Mouse (Mus musculus): ENCODE results near the gene Gse1. TPM values are rescaled to one million over a fixed set of nuclear protein-coding genes. Genes with fewer than 3 reads are reported as not detected.
A peak's percentile ranks its signal among the peaks of the same experiment; 100 is the strongest.

Gene Gse1
- 27.5 and 30.2 TPM in 2 replicates for polyA plus RNA-seq (2012; rRNA removed)

DNA sequence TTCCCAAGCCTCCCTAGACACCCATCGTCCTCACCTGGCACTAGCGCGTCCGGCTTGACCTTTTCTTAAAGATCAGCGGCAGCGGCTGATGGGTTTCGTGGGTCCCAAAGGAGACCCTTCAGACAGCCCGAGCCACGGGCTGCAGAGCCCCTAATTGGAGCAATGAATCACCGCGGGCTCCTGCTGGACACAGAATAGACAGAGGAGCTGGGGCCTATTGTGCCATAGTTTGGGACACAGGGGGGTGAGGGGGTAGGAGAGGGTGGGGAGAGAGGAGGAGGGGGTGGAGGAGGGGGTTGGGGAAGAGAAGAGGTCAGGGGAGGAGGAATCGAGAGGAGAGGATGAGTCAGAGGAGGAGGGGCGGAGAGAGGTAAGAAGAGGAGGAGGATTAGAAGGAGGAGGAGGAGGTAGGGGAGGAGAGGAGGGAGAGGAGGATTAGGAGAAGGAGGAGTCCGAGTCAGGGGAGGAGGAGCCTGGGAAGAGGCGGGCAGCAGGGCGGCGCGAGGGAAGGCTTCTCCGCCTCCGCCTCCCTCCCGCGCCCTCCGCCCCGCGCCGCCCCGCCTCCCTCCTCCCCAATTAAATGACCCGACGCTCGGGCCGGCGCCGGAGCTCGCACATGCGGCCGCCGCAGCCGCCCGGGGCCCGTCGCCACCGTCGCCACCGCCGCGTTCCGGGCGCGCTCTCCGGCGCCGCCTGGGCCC, at the start of gene Gse1:
Gse1 (plus strand) TSS at position 566 of the 701 bp plus-strand sequence.
- peak; percentile 54 for DNase-seq (ENCODE audit: low spot score)

DNA sequence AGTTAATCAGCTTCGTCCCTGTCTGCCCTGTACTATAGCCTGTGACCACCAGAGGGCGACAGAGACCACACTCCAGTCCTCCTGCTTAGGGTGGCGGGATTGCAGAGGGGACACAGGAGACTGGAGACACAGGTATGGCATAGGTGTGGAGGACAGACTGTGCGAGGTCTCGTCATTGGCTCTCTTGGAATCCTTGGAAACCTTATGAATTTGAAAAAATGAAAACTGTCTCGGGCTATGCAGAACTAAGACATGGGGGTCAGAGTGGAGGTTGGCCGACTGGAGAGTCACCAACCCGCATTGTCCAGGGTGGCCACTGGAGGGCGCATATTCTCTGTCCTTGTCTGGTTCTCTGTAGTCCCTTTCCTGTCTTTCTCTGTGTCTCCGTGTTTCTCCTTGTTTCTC, 49.2 kb upstream of the Gse1 start:
- DNase-seq (ENCODE audit: low spot score), result peak; percentile 90

DNA sequence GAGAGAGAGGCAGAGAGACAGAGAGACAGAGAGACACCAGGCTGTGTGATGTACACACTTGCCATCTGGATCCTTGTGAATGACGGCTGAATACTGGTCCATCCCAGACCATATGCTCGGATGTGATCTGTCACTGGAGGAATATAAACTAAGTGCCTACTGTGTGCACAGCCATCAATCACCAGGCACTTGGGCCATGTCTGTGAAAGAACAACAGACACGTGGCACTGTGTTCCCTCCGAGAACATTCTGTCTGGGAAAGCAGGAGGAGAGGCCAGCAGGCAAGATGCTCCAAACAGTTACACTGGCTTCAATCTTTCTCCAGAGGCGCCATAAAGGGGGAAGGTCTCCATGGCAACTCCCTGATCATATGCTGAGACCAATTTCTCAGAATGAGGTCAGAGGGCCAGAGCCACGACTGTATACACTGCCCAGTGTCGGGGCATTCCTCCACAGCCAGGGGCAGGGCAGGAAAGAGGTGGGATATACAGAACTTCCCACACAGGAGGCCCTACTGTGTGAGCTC, 47.7 kb upstream of the Gse1 start:
- DNase-seq (ENCODE audit: low spot score), result no peak

DNA sequence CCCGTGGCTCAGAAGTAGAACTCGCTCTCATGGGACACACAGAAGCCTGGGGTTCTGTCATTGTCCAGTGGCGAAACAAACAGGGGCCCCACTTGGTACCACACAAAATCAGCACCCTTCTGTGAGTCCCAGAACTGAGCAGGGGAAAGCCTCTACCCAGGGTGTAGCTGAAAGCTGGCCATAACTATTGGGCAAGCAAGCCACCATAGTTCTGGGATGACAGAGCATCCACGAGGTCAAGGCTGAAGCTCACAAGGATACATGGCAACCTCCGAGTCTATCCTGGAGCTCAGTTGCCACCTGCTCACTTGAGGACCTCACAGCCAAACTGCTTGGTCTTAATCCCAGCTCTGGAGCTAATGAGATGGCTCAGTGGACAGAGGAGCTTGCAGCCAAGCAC, 47.0 kb upstream of the Gse1 start:
- no peak for DNase-seq (ENCODE audit: low spot score)

DNA sequence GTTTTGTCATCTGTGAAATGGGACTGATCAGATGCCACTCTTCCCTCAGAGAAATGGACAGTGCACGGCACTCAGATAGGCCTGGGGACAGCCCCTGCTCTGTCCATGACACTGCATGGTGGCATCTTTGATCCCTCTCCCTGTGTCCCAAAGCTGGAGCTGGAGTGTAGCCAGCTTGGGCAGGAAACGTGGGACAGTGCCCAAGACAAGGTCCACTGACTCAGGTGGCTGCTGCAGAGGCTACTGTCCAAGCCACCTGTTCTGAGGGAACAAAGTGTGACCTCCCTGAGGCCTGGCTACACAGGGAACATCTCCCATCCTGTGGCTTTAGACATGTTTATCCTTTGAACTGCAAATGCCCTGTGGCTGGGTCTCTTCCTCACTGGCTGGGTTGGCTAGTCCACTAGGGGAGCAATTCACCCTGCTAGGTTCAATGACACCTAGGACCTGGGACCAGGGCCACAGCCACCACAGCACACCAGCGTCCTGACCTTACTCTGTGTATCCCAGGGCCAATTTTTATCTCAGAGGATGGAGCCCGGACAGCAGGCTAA, 46.3 kb upstream of the Gse1 start:
- DNase-seq (ENCODE audit: low spot score), result no peak

DNA sequence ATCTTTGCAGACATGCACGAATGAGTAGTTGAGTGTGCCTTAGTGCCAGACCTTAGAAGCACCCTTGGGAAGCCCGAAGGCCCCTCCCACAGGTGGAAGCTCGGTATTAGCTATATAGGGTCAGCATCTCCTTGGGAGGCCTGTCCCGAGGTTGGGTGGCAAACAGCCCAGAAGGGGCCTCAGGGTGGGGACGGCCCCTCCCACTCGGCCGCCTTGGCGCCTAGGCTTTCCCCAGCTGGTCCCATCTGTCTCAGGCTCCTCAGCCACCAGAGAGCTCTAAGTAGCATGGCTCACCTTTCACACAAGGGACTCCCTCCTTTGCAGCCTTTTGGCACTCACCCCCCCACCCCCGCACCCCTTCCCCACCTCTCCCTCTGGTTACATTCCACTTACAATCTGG, 43.9 kb upstream of the Gse1 start:
- no peak for DNase-seq (ENCODE audit: low spot score)

DNA sequence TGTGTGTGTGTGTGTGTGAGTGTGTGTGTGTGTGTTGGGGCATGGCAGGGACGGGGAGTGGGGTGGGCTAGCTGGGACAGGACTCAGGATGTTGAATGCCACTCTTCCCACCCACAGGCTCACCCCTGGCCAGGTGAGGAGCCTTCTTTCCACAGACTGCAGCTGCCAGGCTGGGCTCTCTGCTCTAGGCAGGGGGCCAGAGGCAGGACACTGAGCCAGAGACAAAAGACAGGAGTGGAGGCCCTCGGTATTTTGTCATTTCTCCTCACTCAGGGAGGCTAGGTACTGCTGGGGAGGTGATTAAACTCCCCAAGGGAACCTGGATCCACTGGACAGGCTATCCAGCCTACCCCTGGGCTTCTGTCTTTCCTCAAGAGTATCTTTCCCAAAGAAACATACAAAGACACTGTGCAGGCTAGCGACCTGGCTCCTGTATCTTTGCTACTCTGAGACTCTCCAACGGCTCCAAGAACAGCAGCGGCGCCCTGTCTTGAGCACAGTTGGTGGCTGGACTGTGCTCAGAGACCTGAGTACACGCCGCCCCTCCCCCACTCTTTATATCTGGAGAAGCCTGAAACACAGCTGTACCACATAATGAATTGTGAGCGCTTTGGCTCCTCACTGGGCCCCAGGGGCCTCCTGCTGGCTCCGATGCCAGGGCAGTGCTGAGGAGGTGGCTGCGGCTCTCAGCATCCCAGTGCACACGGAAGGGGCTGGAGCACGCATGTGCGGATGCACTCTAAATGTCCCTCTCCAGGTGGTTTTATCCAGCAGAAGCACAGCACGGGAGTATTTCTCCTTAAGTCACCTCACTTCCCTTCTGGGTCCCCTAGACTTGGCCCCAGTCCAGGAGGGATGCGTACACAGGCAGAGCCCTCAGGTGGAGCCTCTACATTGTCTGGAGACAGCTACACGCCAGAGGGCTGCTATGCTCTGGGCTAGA, 43.1 kb upstream of the Gse1 start:
- no peak for DNase-seq (ENCODE audit: low spot score)

DNA sequence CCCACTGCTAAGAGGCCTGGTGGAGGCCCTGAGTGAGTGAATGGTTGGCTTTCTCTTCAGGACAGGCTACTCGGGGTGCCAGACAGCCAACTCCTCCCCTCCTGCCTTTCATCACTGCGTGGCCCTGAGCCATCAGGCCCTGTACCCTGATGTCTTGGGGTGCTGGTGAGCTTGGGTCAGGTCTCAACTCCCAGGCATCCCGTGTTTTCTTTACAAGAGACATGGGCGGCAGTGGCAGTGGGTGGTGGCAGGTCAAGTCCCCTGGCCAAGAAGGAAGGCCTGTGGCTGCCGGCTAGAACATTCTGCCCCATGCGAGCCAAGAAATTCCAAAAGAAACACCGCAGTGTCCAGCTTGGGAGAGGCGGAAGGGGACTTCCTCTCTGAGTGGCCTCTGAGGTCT, 41.8 kb upstream of the Gse1 start:
- no peak for DNase-seq (ENCODE audit: low spot score)

DNA sequence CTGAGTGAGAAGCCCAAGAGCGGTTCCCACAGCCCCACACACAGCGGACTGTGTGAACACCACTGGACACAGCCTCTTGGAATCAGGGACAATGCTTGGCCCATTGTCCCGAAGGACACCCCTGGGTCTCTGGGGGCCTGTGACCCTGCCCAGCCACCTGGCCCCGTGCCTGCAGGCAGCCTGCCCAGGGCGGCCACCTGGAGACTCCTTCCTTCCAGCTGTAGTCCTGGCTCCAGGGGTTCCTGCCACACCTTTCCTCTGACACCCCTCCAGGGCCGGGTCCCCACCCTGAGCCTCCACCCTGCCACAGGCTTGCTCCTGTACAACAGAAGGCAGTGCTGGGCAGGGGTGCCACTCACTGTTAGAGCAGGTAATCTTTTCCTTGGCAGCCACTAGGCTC, 39.7 kb upstream of the Gse1 start:
- DNase-seq (ENCODE audit: low spot score), result no peak

DNA sequence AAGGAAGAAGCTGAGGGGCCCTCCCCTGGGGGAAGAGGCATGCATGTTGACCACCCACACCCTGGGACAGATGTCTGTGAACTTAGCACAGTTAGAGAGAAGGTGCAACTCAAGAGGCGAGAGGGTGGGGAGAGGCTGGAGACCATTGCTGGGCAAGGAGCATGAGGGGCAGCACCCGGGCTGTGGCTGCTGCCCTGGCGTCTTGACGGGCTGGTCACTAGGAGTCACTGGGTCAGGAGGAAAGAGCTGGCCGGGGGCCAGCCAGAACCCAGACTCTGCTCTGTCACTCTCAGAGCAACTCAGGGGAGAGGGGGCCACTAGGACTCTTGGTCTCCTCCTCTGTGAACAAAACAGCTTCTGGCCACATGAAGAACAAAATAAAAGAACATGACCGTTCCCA, 38.8 kb upstream of the Gse1 start:
- DNase-seq (ENCODE audit: low spot score), result no peak

DNA sequence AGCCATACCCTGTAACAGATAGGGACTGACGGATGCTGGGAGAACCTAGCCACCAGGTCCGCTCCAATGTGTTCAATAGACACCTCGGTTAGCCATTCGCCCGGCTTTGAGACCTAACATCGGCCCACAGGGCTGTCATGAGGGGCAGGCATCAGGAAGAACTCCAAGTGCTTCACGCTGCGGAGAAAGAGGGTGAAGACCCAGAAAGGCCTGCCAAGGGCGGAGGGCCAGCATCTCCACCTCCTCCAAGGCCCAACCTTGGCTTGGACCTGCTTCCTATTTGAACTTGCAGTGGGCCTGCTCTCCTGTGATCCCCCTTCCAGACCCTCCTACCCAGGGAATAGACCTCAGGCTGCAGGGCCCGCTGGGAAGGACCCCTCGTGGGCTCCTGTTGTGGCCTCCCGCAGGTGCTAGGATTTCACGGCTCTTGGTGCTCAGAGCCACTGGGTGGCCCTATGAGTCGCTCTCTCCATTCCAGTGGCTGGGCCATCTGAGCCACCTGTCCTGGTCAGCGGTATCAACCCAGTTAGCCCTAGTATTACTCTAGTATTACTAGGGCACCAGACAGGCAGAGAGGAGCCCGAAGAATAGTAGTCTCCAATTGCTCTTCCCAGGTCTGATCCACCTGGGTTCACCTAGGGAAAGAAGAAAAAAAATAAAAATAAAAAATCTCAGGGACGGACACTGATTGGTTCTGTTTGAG, 38.0 kb upstream of the Gse1 start:
- DNase-seq (ENCODE audit: low spot score), result no peak

DNA sequence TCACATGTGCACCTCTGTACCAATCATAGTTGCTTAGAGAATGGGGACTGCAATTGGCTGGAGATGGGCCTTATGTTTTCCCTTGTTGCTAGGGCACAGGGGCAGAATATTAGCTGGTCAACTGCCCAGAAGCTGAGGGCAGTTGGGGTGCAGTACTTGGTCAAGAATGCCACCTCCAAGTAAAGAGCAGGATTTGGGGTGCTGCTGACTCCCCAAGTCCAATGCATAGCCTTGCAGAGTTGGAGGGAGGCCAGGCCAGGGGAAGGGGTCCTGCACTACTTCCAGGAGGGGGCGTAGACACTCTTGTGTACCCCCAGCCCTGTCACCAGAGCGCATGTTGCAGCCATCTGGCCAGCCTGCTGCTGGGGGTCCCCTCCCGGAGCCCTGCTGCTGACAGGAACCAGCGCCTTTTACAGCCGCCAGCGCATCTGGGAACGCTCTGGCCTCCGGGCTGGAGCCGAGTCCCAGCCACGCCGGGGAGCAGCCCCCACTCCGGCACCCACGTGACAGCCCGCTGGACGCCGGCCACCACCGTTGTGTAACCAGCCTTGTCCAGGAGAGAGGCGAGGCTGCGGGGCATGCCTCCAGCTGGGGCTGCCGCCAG, 37.3 kb upstream of the Gse1 start:
- peak; percentile 81 for DNase-seq (ENCODE audit: low spot score)

DNA sequence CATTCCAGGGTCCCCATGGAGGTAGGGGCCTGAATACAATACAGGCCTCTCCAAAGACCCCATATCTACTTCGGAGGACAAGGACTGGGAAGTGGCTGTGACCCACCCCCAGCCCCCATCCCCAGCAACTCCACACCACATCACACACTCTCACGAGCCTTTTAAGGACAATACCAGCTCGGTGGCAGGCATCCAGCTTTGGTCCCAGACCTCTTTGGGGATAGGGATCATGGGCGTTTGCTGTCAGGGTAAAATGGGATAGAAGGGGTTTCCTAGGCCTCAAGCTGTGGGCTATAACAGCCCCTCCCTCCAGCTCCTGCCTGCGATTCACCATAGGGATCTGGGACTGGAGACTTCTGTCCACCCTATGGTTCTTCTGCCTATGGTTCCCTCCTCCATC, 36.6 kb upstream of the Gse1 start:
- DNase-seq (ENCODE audit: low spot score), result no peak

DNA sequence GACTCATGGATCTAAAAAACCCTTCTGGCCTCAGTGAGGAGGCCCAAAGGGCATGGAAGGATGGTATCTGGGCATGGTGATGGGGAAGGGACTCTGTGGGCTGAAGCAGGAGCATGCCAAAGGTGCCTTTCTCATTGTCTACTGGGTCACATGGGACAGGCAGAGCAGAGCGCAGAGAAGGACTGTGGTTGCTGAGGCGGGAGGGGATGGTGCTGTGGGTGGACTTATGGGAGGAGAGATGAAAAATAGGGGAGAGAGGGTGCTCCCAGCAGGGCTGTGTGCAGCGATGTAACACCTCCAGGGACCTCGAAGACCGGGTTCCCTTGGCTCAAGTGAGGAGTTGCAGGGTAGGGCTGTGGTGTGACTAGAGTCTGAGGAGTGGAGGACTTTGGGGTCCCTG, 36.1 kb upstream of the Gse1 start:
- DNase-seq (ENCODE audit: low spot score), result no peak

DNA sequence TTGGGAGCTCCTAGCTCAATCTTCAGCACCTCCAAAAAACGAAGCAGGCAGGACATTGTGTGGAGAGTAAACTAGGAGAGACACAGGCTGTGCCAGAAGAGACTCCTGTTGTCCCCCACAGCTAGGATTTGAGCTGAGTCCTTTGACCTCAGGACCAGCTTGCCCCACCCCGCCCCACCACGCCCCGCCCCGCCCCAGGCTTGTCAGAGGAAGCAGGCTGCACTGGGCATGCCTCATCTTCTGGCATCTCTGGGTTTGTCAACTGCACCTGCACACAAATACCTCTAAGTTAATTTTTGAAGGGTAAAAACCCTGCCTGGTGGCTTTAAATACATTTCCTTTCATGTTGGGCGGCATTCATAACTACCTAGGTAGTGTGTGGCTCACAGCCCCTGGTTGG, 26.9 kb upstream of the Gse1 start:
- DNase-seq (ENCODE audit: low spot score), result no peak

DNA sequence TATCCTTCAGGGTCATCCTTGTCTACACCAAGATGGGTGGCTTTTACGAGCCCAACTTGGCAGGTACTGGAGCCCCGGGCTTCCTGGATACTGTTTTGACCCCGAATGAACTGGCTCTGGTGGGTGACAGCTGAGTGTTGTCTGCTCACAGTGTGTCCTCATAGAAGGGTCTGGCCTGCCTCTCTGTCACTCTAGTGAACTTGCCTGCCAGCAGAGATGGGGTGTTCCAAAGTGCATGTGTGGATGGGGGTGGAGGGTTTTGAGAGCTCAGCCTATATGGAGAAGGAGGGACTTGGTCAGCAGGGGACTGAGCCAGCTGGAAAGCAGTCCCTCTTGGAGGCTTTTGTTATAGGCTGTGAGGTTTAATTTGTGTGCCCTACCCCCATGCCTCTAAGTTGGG, 25.7 kb upstream of the Gse1 start:
- no peak for DNase-seq (ENCODE audit: low spot score)

DNA sequence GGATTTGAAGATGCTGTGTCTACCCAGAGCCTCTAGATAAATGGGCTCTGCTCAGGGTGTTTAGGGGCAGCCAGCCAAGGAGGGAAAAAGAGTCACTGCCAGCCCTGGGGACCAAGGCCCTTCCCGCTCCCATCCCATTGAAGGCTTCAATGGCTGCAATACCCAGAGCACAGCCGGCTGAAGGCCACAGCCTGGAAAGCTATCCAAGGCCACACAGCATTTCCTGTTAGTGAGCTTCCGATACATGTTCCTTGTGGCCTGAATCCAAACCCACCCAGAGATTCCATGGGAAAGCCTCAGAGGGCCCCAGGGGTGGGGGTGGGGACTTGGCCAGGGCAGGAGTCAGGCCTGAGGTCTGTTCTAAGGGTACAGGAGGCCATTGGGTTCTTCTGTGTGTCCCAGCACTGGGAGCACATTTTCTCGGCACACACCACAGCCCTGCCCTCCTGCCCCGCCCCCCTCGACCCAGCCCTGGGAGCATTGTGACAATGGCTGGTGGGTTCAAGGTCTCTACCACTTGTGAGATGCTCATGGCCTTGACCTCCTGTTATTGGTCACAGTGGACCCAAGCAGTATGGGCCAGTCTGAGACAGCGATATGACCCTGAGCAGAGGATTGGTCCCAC, 23.4 kb upstream of the Gse1 start:
- no peak for DNase-seq (ENCODE audit: low spot score)

DNA sequence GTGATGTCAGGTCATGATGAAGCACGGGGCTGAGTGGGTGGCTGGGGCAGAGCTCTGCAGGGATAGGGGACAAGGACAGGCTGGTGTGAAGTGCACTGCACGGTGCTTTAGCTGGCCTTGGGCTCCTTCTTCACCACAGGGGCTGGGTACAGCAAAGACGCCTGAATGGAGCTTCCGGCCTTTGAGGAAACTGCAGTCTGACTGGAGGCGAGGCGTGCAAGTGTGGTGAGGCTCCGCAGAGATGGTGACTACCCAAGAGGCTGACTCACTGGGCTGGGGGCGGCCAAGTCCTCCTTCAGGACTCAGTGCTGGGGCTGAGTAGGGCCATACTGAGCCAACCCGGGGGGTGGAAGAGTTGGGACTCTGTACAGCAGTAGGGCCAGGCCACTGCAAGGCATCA, 22.3 kb upstream of the Gse1 start:
- no peak for DNase-seq (ENCODE audit: low spot score)

DNA sequence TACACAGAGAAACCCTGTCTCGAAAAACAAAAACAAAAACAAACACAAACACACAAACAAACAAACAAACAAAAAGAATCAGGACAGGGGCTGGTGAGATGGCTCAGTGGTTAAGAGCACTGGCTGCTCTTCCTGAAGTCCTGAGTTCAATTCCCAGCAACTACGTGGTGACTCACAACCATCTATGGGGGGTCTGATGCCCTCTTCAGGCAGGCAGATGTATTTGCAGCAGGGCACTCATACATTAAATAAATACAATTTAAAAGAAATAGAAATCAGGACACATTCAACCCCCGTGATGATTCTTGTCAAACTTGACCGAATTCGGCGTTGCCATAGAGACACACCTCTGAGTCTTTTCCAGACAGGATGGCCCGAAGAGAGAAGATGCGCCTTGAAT, 20.9 kb upstream of the Gse1 start:
- DNase-seq (ENCODE audit: low spot score), result no peak

DNA sequence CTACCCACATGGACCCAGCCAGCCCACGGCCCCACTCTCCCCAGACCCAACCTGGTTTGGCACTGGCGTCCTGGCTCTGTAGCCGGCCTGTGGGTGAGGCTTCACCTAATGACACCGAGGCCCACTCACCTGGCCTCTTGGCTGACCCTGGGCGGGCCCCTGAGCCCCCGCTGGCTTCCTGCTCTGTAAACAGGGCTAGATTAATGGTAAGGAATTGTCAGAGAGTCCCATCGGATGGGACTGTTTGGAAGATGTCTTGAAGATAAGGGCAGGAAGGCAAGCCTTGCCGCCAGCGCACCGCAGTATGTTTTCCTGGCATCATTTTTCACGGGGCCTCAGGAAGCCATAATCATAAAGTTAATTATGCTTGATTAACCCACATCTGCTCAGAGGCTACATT, 20.1 kb upstream of the Gse1 start:
- DNase-seq (ENCODE audit: low spot score), result no peak

DNA sequence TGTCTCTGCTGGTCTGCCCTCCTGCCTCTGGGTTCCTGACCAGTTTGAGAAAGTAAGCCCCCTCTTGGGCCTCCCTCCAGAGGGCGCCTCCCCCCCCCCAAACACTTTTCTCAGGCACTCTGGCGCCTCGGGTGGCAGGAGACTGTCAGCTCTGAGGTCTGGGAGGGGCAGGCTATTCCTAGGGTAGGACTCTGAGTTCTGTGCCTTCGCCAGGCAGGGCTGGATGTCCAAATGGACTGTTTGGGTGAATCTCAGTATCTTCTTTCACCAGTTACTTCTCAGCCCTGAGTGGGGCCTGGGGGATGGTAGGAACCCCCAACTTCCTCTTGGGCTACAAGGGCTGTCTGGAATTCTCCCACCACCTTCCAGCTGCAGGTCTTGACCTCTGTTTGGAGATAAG, 16.9 kb upstream of the Gse1 start:
- no peak for DNase-seq (ENCODE audit: low spot score)

All from urinary bladder, adult 2 months (tissue).